Mouse (Mus musculus) hindbrain, embryonic 14.5 days (tissue): ENCODE results near the gene Med12l. TPM values are rescaled to one million over a fixed set of nuclear protein-coding genes. Genes with fewer than 3 reads are reported as not detected.

Experiments used
- ATAC-seq: fragments of 200-750 bp; cut with Nextera tagmentation; 2 replicates; pipeline ENCODE4 v1.8.0; 2017; ENCODE audit warnings: moderate number of reproducible peaks, mild to moderate bottlenecking, moderate TSS enrichment, moderate library complexity; ENCODE audit not compliant: low FRiP score
- DNase-seq: peaks from one replicate; pipeline ENCODE4 v3.0.0-alpha.2; 2015; ENCODE audit warnings: low spot score
- H3K27ac ChIP-seq: fragments of 300-500 bp; sonication (generic); 2 replicates; pipeline ENCODE4 v1.5.1; 2014; ENCODE audit warnings: mild to moderate bottlenecking, moderate library complexity
- H3K27me3 ChIP-seq: fragments of 300-500 bp; sonication (generic); 2 replicates; pipeline ENCODE4 v1.6.1; 2014; ENCODE audit warnings: mild to moderate bottlenecking, low read length, mixed read lengths; ENCODE audit not compliant: control insufficient read depth, insufficient read depth
- H3K36me3 ChIP-seq: fragments of 300-500 bp; sonication (generic); replicated peaks from 2 replicates; pipeline ENCODE4 v1.6.1; 2014; ENCODE audit not compliant: control insufficient read depth, insufficient read depth
- H3K4me1 ChIP-seq: fragments of 300-500 bp; sonication (generic); replicated peaks from 2 replicates; pipeline ENCODE4 v1.6.1; 2014; ENCODE audit warnings: antibody characterized with exemption, low read length, mixed read lengths; ENCODE audit not compliant: control insufficient read depth, insufficient read depth
- H3K4me2 ChIP-seq: fragments of 300-500 bp; sonication (generic); replicated peaks from 2 replicates; pipeline ENCODE4 v1.6.1; 2014; ENCODE audit warnings: mild to moderate bottlenecking, moderate library complexity
- H3K4me3 ChIP-seq: fragments of 300-500 bp; sonication (generic); replicated peaks from 2 replicates; pipeline ENCODE4 v1.5.1; 2014; ENCODE audit warnings: mild to moderate bottlenecking, low read length
- H3K9ac ChIP-seq: fragments of 300-500 bp; sonication (generic); 2 replicates; pipeline ENCODE4 v1.6.1; 2014
- H3K9me3 ChIP-seq: fragments of 300-500 bp; sonication (generic); 2 replicates; pipeline ENCODE4 v1.6.1; 2016; ENCODE audit warnings: low read length; ENCODE audit not compliant: control insufficient read depth
- WGBS: fragments of 180-500 bp; shearing (Covaris S2); extraction: QIAGEN DNeasy Blood & Tissue Kit; methylation state at CpG from one replicate; pipeline ENCODE4 v1.1.7; 2014; 5-methylcytosine and 5-hydroxymethylcytosine counted together
- polyA plus RNA-seq: library from polyadenylated mRNA; unstranded; fragments of >200 nt; fragmentation: Nextera tagmentation; extraction: Ambion mirVana; gene quantifications from 2 replicates; pipeline ENCODE4 v1.2.1, GENCODE M21; 2014

Gene Med12l
- polyA plus RNA-seq, 1 experiment from 2014 or later: 7.4 TPM

DNA sequence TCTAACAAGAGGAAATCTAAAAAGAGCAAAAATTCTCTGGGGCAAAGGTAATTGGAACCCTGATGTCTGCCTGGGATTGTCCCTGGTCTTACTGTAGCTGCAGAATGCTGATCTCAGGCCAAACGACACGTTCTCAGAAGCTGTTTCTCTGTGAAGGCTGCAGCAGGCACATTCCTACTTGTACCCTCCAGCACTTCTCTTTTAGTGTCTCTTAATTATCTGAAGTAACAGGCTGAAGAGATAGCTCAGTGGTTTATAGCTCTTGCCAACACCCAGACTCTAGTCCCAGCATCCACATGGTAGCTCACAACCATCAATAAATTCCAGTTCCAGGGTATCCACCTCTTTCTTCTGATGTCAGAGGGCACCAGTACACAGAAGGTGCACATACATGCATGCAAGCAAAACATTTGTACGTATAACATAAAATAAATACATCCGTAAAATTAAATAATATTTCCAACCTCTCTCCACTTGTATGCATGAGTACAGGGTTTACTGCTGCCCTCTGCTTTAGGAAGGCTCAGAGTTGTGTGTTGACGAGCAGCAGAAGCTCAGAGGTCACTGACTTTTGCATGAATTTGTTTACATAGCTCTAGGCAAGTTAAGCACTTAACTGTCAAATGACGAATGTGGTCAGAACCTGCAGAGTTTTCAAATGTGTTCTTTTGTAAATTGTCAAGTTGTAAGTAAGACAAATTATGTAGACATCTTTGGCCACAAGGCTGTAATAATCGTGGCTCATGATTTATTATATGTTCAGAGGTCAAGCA, 120.3 kb downstream of the Med12l start:
- Histone ChIP-seq H3K9ac (no peak overlapping the region), H3K4me2 (no peak overlapping the region), H3K36me3 (no peaks in the 10 kb centered on the region; the same call in 1 of the 2 replicates), H3K27ac (no peak overlapping the region), H3K27me3 (no peaks in the 10 kb centered on the region), H3K9me3 (no peaks in the 10 kb centered on the region), H3K4me1 (no peaks in the 10 kb centered on the region), H3K4me3 (no peak overlapping the region)
- WGBS: 69% methylated on average over 7 of the region's 7 CpGs
- no peak for ATAC-seq
- DNase-seq: no peak

DNA sequence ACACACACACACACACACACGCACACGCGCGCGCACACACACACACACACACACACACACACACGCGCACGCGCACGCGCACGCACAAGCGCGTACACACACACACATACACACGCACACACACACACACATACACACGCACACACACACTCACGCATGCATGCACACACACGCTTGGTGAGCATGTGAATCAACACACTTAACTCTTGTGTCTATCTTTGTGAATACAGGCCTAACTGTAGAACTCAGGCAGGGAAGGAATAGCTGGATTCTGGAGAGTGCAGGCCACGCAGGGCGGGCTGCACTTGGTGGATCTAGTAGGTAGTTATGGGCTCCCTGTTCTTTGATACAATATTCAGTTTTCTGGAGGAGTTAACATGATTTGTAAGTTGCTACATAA, 123.1 kb downstream of the Med12l start:
- H3K9me3 ChIP-seq: no peaks in the 10 kb centered on the region
- H3K4me2 ChIP-seq: no peak overlapping the region
- H3K27me3 ChIP-seq: no peaks in the 10 kb centered on the region
- H3K27ac ChIP-seq: no peak overlapping the region
- 78% methylated on average over 20 of the region's 20 CpGs for WGBS
- ATAC-seq (no peak), DNase-seq (no peak)
- H3K4me1 ChIP-seq: no peaks in the 10 kb centered on the region
- no peak overlapping the region for H3K9ac ChIP-seq
- H3K36me3 ChIP-seq: no peaks in the 10 kb centered on the region; the same call in 1 of the 2 replicates
- H3K4me3 ChIP-seq: no peak overlapping the region

DNA sequence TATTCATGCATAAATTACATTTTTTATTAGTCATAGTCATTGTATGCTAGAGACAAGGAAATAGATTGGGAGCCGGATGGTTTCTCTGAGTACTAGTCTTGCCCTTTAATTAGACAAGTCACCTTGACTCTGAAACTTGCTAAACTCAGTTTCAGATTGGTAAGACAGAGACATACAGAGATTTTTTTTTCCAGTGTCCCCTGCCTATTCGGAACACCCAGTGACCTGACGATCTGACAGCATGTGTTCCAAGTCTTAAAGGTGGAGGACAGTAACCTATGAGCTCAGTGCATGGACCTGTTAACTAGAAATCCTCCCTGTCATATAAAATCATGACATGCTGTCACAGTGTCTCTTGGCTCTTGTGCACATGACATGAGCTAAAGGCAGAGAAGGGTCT, 123.9 kb downstream of the Med12l start:
- Histone ChIP-seq H3K4me3 (no peak overlapping the region), H3K27ac (no peak overlapping the region), H3K9ac (no peak overlapping the region), H3K4me1 (no peaks in the 10 kb centered on the region), H3K9me3 (no peaks in the 10 kb centered on the region), H3K27me3 (no peaks in the 10 kb centered on the region), H3K4me2 (no peak overlapping the region), H3K36me3 (no peaks in the 10 kb centered on the region; the same call in 1 of the 2 replicates)
- ATAC-seq: no peak
- no peak for DNase-seq
- WGBS: 85% methylated on average over 3 of the region's 3 CpGs

DNA sequence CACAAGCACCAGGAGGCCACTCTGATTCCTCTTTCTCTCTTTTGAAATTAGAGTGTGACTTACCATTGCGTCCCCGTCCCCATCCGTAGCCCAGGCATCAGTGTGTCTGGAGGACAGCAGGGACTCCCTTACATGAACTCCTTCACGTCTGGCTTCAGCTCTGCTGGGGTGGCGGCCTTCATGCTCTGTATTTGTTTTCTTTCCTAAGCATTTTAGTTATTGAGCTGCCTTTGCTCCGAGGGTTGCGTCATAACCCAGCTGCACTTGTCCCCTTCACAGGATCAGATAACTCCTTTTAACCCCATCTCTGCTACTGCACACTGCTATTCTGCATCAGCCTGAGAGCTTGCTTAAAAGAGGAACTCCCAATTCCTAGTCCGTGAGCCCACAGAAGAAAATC, 124.8 kb downstream of the Med12l start:
- ATAC-seq: no peak
- H3K4me2 ChIP-seq: no peak overlapping the region
- 69% methylated on average over 8 of the region's 8 CpGs for WGBS

DNA sequence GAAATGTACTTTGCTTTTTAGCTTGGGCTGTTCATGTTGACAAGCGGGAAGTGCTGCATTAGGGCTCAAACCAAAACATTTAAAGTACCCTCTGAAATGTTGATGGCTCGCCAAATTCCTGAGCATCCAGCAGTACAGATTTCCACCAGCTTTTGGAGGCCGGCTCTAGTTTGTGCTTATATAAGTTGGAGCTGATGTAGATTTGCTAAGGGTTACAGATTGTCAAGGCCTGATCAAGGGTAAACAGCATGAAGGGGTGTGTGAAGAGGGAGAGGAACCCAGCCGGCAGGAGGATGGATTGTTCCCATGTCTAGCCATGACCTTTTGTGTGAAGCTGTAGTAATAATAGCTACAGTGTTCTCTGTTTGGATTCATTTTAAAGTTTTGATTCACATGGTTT, 125.5 kb downstream of the Med12l start:
- H3K4me3 ChIP-seq: no peak overlapping the region

More for the DNA sequence above, 124.8 kb downstream of the Med12l start:
- H3K4me1 ChIP-seq: no peaks in the 10 kb centered on the region
- DNase-seq: no peak
- no peaks in the 10 kb centered on the region for H3K27me3 ChIP-seq
- H3K36me3 ChIP-seq: no peaks in the 10 kb centered on the region; the same call in 1 of the 2 replicates
- H3K9ac ChIP-seq: no peak overlapping the region
- H3K9me3 ChIP-seq: no peaks in the 10 kb centered on the region
- no peak overlapping the region for H3K27ac ChIP-seq
- H3K4me3 ChIP-seq: no peak overlapping the region

DNA sequence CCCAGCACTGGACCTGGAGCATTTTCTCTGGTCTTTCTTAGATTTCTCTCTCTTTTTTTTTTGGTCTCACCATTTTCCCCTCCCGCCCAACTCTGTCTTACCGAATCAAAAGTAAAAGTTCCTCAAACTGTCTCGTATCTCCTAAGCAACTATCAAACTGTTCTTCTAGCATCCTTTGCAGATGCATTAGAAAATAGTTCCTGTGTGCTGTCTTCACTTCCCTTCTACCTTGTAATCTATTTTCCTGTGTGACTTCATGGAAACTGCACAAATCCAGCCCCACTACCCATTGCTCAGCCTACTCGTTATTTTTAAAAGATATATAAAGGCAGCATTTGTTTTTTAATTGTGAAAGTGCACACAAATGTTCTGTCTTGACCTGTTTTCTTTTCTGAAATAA, 126.3 kb downstream of the Med12l start:
- WGBS: 90% methylated on average over 4 of the region's 4 CpGs
- DNase-seq (no peak), ATAC-seq (no peak)
- no peaks in the 10 kb centered on the region; the same call in 1 of the 2 replicates for H3K36me3 ChIP-seq
- H3K4me3 ChIP-seq: no peak overlapping the region
- H3K4me2 ChIP-seq: no peak overlapping the region
- no peaks in the 10 kb centered on the region for H3K9me3 ChIP-seq
- no peak overlapping the region for H3K27ac ChIP-seq
- no peaks in the 10 kb centered on the region for H3K4me1 ChIP-seq
- H3K9ac ChIP-seq: no peak overlapping the region
- no peaks in the 10 kb centered on the region for H3K27me3 ChIP-seq

More for the DNA sequence above, 125.5 kb downstream of the Med12l start:
- WGBS: 80% methylated on average over 4 of the region's 4 CpGs
- H3K27me3 ChIP-seq: no peaks in the 10 kb centered on the region
- no peak for DNase-seq
- no peak overlapping the region for H3K9ac ChIP-seq
- no peak overlapping the region for H3K27ac ChIP-seq
- no peaks in the 10 kb centered on the region; the same call in 1 of the 2 replicates for H3K36me3 ChIP-seq
- no peak for ATAC-seq
- H3K9me3 ChIP-seq: no peaks in the 10 kb centered on the region
- no peak overlapping the region for H3K4me2 ChIP-seq
- no peaks in the 10 kb centered on the region for H3K4me1 ChIP-seq

DNA sequence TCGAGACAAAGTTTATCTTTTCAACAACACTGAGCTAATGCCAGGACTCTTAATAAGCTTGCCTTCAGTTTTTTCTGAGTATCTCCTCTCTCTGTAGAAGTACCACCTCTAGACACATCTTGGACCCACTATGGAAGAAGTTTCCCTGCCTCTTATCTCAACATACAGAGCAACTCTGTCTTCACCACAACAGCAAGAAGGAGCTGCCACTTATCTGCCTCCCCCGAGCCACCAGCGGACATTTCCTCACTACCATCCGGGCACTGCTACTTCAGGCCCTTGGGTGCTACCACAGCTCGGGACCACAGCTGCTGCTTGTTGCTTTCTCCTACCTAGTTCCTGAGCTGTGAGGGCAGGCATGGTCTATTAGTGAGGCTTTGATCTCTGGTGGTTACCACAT, 127.6 kb downstream of the Med12l start:
- Histone ChIP-seq H3K4me3 (no peak overlapping the region), H3K9me3 (no peaks in the 10 kb centered on the region), H3K36me3 (no peaks in the 10 kb centered on the region; the same call in 1 of the 2 replicates), H3K4me1 (no peaks in the 10 kb centered on the region), H3K9ac (no peak overlapping the region), H3K27me3 (no peaks in the 10 kb centered on the region), H3K27ac (no peak overlapping the region), H3K4me2 (no peak overlapping the region)
- DNase-seq: no peak
- no peak for ATAC-seq
- 97% methylated on average over 5 of the region's 5 CpGs for WGBS

DNA sequence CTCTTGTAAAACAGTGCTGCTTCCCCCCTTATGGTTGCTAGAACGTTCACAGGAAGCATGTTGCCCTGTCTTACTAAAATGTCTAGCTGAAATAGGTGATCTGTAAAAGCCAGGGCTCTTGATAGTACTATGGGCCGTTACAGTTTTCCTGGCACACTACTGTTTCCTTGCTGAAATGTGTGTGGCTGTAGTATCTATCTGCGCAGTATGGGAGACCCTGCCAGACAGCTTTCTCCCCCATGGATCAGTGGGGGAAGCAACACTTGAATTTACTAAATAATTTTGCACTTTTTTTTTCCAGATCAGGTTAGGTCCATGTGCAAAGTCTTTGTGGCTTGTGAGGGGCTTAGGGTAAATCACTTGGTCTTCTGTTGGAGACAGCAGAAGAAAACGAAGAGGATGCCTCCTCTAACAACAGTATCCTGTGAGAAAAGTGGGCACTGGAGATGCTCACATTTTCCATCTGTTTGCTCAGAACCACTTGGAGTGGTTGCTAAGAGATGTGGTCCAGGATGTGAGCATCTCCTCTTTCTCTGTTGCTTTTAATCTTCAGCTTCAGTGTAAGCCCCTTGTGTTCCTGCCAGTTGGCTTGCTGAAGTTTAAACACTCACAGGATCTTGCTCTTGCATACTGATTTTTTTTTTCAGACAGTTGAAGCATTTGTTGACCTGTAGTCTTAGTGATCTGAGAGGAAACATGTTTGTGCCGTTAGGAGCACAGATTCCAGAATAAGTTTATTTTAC, 130.5 kb downstream of the Med12l start:
- DNase-seq: no peak
- H3K27ac ChIP-seq: no peak overlapping the region
- 79% methylated on average over 5 of the region's 5 CpGs for WGBS

DNA sequence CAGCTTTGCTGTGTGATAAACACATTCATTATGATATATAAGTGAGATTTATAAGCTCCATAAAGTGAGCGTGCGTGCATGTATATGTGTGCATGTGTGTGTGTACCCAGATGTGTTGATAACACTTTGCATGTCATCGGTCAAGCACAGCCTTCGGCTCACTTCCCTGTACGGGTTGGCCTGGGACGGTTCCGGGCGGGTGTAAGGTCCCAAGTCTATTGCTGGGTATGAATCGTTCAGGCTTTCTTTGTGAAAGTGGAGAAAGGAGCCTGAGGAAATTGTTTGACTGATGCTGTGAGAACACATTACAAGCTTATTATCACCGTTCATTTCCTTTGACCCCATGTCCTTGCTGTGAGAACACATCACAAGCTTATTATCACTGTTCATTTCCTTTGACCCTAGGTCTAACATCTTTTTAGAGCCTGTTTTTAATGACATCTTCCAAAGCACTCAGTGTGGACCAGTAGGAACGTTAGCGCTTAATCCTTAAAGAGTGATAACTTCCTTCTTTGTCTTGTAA, 133.4 kb downstream of the Med12l start:
- no peak for DNase-seq
- no peak for ATAC-seq
- WGBS: 65% methylated on average over 12 of the region's 12 CpGs

More for the DNA sequence above, 130.5 kb downstream of the Med12l start:
- Histone ChIP-seq H3K9ac (no peak overlapping the region), H3K36me3 (no peaks in the 10 kb centered on the region), H3K4me3 (no peak overlapping the region), H3K27me3 (no peaks in the 10 kb centered on the region), H3K4me1 (no peaks in the 10 kb centered on the region), H3K4me2 (no peak overlapping the region), H3K9me3 (no peaks in the 10 kb centered on the region)
- ATAC-seq: no peak

More for the DNA sequence above, 133.4 kb downstream of the Med12l start:
- Histone ChIP-seq H3K4me1 (no peaks in the 10 kb centered on the region), H3K9me3 (no peaks in the 10 kb centered on the region), H3K27ac (no peak overlapping the region), H3K36me3 (no peaks in the 10 kb centered on the region), H3K27me3 (no peaks in the 10 kb centered on the region), H3K9ac (no peak overlapping the region), H3K4me2 (no peak overlapping the region), H3K4me3 (no peak overlapping the region)
